Mouse (Mus musculus): ENCODE measurements around the gene Exoc3l4.

- TF ChIP-seq HCFC1 (IDR thresholded peaks at IDR 0.05; ENCODE audit: borderline replicate concordance, insufficient read depth, low read length), result no peak
- no peak for TF ChIP-seq ZNF384 (IDR thresholded peaks at IDR 0.05; ENCODE audit: low read depth, low read length)
Observed at GRCm38 (mm10) chr12:111434164-111434744, 17.4 kb downstream of the Exoc3l4 start.

Measured in ES-E14 (cell line).